Mouse (Mus musculus) left cerebral cortex, adult 2 months (tissue): Measurements from ENCODE around the gene Ralb. TPM values are rescaled to one million over a fixed set of nuclear protein-coding genes. Genes with fewer than 3 reads are reported as not detected.

Experiments used
- DNase-seq, 2 experiments: peaks; one replicate each; pipeline ENCODE4 v3.0.0; 2021 to 2022; ENCODE audit warnings: low spot score in 2 of 2, mixed read lengths in 1 of 2; ENCODE audit errors: extremely low spot score in 1 of 2
- H3K27ac ChIP-seq: fragments of 200-600 bp; 2 replicates; pipeline ENCODE4 v1.8.1; 2022
- H3K4me3 ChIP-seq: fragments of 200-600 bp; 2 replicates; pipeline ENCODE4 v1.8.1; 2022
- CTCF ChIP-seq: fragments of 200-600 bp; IDR thresholded peaks from 2 replicates; pipeline ENCODE4 v1.8.1; 2022; ENCODE audit warnings: antibody characterized with exemption, mild to moderate bottlenecking, moderate library complexity
- intact Hi-C: fragments of 180-260 bp; cut with DNase I; formaldehyde crosslinking; loops from one replicate; pipeline ENCODE4 v1.15.1; 2025
- total RNA-seq, 2 experiments: library from RNA; stranded (reverse); gene quantifications; 2 replicates each; pipeline ENCODE4 v1.2.3; 2021

Gene Ralb
- total RNA-seq, 2 experiments from 2014 or later = 21.1 to 25.9 TPM

- intact Hi-C loops = no loop called here
- H3K27ac ChIP-seq = no peak overlapping the region
- no peak overlapping the region for H3K4me3 ChIP-seq
- DNase-seq = no peak
- no peak for TF ChIP-seq CTCF
Measured at GRCm38 (mm10) chr1:119523369-119523768, 18.8 kb upstream of the Ralb start.

GRCm38 (mm10) chr1:119522726-119523125 lies 18.1 kb upstream of the Ralb start:
- Histone ChIP-seq H3K4me3 (no peak overlapping the region), H3K27ac (no peak overlapping the region)
- no peak for TF ChIP-seq CTCF
- no peak for DNase-seq
- intact Hi-C loops = no loop called here

- DNase-seq = no peak
- no peak overlapping the region for H3K4me3 ChIP-seq
- intact Hi-C loops = no loop called here
- no peak for TF ChIP-seq CTCF
- H3K27ac ChIP-seq = no peak overlapping the region
Measured at GRCm38 (mm10) chr1:119521681-119522080, 17.1 kb upstream of the Ralb start.

DNA sequence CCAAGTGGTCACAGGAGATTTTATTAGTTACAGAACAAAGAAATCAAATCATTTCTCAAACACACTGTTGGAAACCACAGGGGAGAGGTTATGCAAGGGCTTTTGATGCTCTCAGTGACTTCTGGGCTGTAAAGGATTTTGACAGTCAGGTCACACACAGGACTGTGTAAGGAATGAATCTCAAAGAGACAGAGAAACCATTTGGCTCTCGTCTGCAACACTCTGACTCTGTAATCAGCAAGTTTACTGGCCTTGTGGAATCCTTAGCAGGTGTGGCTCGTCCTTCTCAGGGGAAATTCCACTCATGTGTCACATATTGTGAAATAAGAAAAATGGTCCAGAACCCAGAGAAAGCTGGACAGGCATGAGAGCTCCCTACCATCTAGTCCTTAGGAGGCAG lies 16.4 kb upstream of the Ralb start:
- TF ChIP-seq CTCF = no peak
- H3K27ac ChIP-seq = no peak overlapping the region
- no peak for DNase-seq
- no peak overlapping the region for H3K4me3 ChIP-seq
- intact Hi-C loops = no loop called here

DNA sequence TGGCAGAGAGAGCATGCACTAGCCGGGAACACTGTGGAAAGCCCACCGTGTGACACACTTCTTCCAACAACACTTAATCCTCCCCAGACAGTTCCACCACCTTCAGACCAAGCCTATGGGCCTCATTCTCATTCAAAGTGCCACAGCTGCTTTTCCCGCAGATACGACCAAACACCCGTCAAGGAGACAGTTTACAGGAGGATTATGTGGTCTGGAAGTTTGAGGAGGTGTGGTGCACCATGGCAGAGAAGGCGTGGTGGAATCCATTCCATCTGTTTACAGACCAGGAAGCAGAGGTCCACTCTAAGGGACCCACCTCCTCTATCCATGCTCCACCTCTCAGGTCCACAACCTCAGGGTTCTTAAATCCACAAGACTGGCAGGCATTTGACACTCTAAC lies 14.7 kb upstream of the Ralb start:
- no peak overlapping the region for H3K27ac ChIP-seq
- no peak for DNase-seq
- no peak for TF ChIP-seq CTCF
- intact Hi-C loops = no loop called here
- no peak overlapping the region for H3K4me3 ChIP-seq

DNA sequence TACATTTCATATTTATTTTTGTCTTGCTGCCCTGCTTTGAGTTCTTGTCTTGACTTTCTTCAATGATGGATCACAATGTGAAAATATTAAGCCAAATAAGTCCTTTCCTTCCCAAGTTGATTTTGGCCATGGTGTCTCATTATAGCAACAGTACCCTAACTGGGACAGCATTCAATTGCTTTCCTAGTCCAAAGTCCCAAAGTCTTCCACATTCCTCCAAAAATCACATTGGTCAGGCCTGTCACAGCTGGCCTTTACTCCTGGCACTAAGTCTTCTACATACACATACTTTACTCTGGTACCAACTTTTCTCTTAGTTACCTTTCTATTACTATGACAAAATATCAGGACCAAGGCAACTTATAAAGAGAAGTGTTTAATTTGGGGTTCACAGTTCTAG lies 14.2 kb upstream of the Ralb start:
- DNase-seq = no peak
- intact Hi-C loops = no loop called here
- Histone ChIP-seq H3K4me3 (no peak overlapping the region), H3K27ac (no peak overlapping the region)
- TF ChIP-seq CTCF = no peak

DNA sequence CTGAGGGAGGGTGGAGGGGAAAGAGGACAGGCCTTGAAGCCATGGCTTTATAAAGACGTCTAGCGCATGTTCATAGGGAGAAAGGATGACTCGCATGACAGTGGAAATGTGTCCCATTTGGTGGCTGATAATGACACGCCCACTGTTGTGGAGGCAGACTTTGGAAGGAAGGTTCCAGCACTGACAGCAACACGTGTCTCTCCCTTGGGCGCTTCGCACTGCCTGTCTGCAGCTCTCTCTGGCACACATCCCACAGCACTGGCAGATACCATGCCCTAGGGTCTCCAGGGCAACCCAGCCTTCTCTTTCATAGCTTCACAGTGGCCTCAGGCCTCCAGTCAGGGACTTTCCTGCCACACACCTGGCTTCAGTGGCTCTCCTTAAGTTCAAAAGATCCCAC lies 13.5 kb upstream of the Ralb start:
- Histone ChIP-seq H3K27ac (no peak overlapping the region), H3K4me3 (no peak overlapping the region)
- no peak for DNase-seq
- intact Hi-C loops = no loop called here
- TF ChIP-seq CTCF = no peak

- Histone ChIP-seq H3K27ac (no peak overlapping the region), H3K4me3 (no peak overlapping the region)
- intact Hi-C loops = no loop called here
- no peak for TF ChIP-seq CTCF
- no peak for DNase-seq
Measured at GRCm38 (mm10) chr1:119510857-119511256, 6.3 kb upstream of the Ralb start.

- Histone ChIP-seq H3K4me3 (no peak overlapping the region), H3K27ac (no peak overlapping the region)
- intact Hi-C loops = no loop called here
- no peak for TF ChIP-seq CTCF
- DNase-seq = no peak
Measured at GRCm38 (mm10) chr1:119510409-119510808, 5.8 kb upstream of the Ralb start.

DNA sequence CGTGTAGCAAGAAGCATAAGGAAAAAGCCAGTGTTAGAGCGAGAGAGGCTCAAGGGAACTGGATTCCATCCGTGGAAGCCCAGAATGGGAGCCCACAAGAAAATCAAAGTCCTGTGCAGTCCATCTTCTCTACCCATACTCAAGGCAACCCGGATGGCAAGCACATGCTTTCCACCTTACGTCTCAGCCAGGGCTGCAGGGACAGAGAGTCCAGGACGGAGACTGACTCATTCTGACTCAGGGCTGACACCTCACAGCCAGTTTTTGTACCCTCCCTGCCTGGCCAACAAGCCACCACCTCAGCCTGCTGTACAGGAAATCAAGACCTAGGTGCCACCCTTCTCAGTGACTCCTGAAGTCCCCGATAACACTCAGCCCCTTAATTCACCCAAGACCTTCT lies 4.9 kb upstream of the Ralb start:
- TF ChIP-seq CTCF = no peak
- intact Hi-C loops = no loop called here
- no peak for DNase-seq
- Histone ChIP-seq H3K4me3 (no peak overlapping the region), H3K27ac (no peak overlapping the region)

- intact Hi-C loops = no loop called here
- no peak overlapping the region for H3K4me3 ChIP-seq
- no peak overlapping the region for H3K27ac ChIP-seq
- TF ChIP-seq CTCF = no peak
- no peak for DNase-seq
Measured at GRCm38 (mm10) chr1:119508548-119508947, 4.0 kb upstream of the Ralb start.

DNA sequence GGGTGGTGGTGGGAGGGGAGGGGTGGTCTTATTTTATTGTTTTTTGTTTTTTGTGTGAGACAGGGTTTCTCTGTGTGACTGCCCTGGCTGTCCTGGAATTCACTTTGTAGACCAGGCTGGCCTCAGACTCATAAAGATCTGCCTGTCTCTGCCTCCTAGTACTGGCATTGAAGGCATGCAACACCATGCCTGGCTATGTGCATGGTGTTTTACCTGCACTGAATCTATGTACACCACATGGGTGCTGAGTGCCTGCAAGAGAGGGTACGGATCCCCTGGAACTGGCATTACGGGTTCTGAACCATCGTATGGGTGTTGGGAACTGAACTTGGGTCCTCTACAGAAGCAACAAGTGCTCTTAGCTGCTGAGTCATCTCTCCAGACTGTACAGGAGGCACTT lies 1.4 kb upstream of the Ralb start:
- TF ChIP-seq CTCF = no peak
- no peak for DNase-seq
- H3K27ac ChIP-seq = no peak overlapping the region
- no peak overlapping the region for H3K4me3 ChIP-seq
- intact Hi-C loops = loop anchor here (2.0 kb wide), 1 partner anchor 21 kb away; the partner anchor contains the start of gene Tmem185b

GRCm38 (mm10) chr1:119503808-119504207 lies 786 bp downstream of the Ralb start:
- DNase-seq = no peak
- intact Hi-C loops = loop anchor here (2.0 kb wide), 1 partner anchor 23 kb away; the partner anchor contains the start of gene Tmem185b
- Histone ChIP-seq H3K4me3 (peak overlapping the region; percentile 93), H3K27ac (peak overlapping the region; percentile 92)
- TF ChIP-seq CTCF = no peak

DNA sequence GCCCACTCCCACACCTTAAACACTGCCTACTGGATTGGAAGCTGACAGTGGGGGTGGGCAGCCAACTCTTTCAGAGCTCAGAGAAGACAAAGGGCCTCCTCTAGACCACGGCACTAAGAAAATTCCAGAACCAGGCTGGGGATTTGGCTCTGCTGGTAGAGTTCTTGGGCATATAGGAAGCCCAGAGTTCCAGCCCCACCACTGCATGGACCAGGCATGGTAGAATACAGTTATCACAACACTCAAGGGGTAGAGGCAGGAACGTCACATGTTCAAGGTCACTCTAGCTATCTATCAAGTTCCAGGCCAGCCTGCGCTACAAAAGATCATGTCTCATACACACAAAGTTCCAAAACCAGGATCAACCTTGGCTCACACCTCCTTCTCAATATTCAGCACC lies 1.4 kb downstream of the Ralb start:
- no peak for TF ChIP-seq CTCF
- no peak for DNase-seq
- Histone ChIP-seq H3K4me3 (no peak overlapping the region; the same call in 1 of the 2 replicates), H3K27ac (no peak overlapping the region)
- intact Hi-C loops = no loop called here
